Comparison of ENCODE assay signal across 35 mouse cellular contexts in the genomic region with DNA sequence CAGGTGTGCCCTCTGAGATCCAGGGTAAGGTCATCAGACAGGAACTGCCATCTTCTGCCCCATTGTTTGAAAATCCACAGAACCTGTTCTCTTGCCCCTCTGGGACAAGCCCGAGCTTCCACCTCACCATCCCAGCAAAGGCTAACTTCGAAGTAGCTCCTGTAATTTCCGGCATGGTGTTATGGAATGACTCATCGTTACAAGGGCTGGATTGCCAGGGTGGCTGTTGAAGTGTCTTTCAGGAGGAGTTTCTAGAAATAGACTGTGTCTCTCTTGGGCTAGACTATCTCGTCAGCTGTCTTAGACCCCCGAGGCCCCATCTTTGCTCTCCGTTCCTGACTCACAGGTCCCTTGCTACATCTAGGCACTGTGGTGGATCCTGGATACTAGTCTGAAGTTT. TPM values are rescaled to one million over a fixed set of nuclear protein-coding genes. Genes with fewer than 3 reads are reported as not detected.
"Had no signal": no experiment of that assay in that cellular context is flagged by ENCODE, and none has a peak within 500 bp of the region (broad histone marks: within the 10 kb centered on the region; RNA-seq: fewer than 3 reads in every experiment).

No protein-coding gene starts in this region.

- H3K9ac ChIP-seq: limb, embryonic 12.5 days; limb, embryonic 13.5 days; limb, embryonic 15.5 days; liver, embryonic 12.5 days; liver, embryonic 13.5 days; liver, embryonic 14.5 days; liver, embryonic 15.5 days; liver, postnatal 0 days; lung, embryonic 14.5 days; lung, embryonic 15.5 days; midbrain, embryonic 12.5 days; midbrain, embryonic 13.5 days; midbrain, embryonic 15.5 days; neural tube, embryonic 12.5 days; neural tube, embryonic 13.5 days had no signal

- H3K4me2 ChIP-seq: limb, embryonic 12.5 days; limb, embryonic 13.5 days; limb, embryonic 15.5 days; liver, embryonic 11.5 days; liver, embryonic 12.5 days; liver, embryonic 13.5 days; liver, embryonic 15.5 days; lung, embryonic 14.5 days; lung, embryonic 15.5 days; midbrain, embryonic 11.5 days; midbrain, embryonic 12.5 days; midbrain, embryonic 13.5 days; midbrain, embryonic 15.5 days; neural tube, embryonic 12.5 days; neural tube, embryonic 13.5 days had no signal

- H3K4me3 ChIP-seq: limb, embryonic 10.5 days; limb, embryonic 12.5 days; limb, embryonic 13.5 days; limb, embryonic 15.5 days; liver, embryonic 12.5 days; liver, embryonic 13.5 days; liver, embryonic 15.5 days; lung, embryonic 15.5 days; megakaryocyte, embryonic 14.5 days; midbrain, embryonic 10.5 days; midbrain, embryonic 12.5 days; midbrain, embryonic 13.5 days; midbrain, embryonic 15.5 days; myocyte; neural tube, embryonic 12.5 days; neural tube, embryonic 13.5 days had no signal

- ATAC-seq: liver, embryonic 12.5 days; liver, postnatal 0 days; lung, postnatal 0 days; midbrain, embryonic 13.5 days; midbrain, embryonic 15.5 days; midbrain, embryonic 16.5 days had no signal

- H3K4me1 ChIP-seq: limb, embryonic 15.5 days; liver, embryonic 12.5 days; liver, embryonic 13.5 days; liver, embryonic 15.5 days; lung, embryonic 15.5 days; megakaryocyte, embryonic 14.5 days; midbrain, embryonic 12.5 days; neural tube, embryonic 12.5 days had no signal

- H3K27ac ChIP-seq: limb, embryonic 10.5 days; limb, embryonic 12.5 days; limb, embryonic 13.5 days; limb, embryonic 15.5 days; liver, embryonic 12.5 days; liver, embryonic 13.5 days; liver, embryonic 14.5 days; liver, embryonic 15.5 days; lung, embryonic 15.5 days; macrophage; midbrain, embryonic 10.5 days; midbrain, embryonic 12.5 days; midbrain, embryonic 13.5 days; midbrain, embryonic 15.5 days; neural tube, embryonic 12.5 days; neural tube, embryonic 13.5 days had no signal

- H3K36me3 ChIP-seq: limb, embryonic 10.5 days; limb, embryonic 12.5 days; limb, embryonic 13.5 days; limb, embryonic 15.5 days; liver, embryonic 12.5 days; liver, embryonic 13.5 days; liver, embryonic 15.5 days; lung, embryonic 15.5 days; midbrain, embryonic 10.5 days; midbrain, embryonic 12.5 days; midbrain, embryonic 13.5 days; midbrain, embryonic 15.5 days; neural tube, embryonic 12.5 days; neural tube, embryonic 13.5 days had no signal

- H3K27me3 ChIP-seq: liver, embryonic 12.5 days; megakaryocyte, embryonic 14.5 days; midbrain, embryonic 13.5 days; midbrain, embryonic 15.5 days; neural tube, embryonic 12.5 days had no signal

- DNase-seq: left cerebral cortex, postnatal 4 days; liver; liver, embryonic 13.5 days; liver, postnatal 0 days; lung, adult 18-20 months; lung, adult 2 months; lung, embryonic 14.5 days; lung, postnatal 10 days; lung, postnatal 14 days; lung, postnatal 36 days; lung, postnatal 4 days; midbrain, embryonic 14.5 days had no signal

- H3K9me3 ChIP-seq: limb, embryonic 10.5 days; limb, embryonic 12.5 days; limb, embryonic 13.5 days; limb, embryonic 15.5 days; liver, embryonic 12.5 days; liver, embryonic 13.5 days; liver, embryonic 15.5 days; lung, embryonic 15.5 days; midbrain, embryonic 10.5 days; midbrain, embryonic 12.5 days; midbrain, embryonic 13.5 days; midbrain, embryonic 15.5 days; neural tube, embryonic 12.5 days; neural tube, embryonic 13.5 days had no signal

RNA-seq across cellular contexts. Expression of gene Tunar, which starts 10.8 kb away (rescaled TPM):
- polyA plus RNA-seq: liver, adult 2 months; liver, embryonic 12.5 days; liver, embryonic 14.5 days; liver, embryonic 16.5 days; liver, postnatal 0 days; lung, adult 2 months; lung, postnatal 0 days; macrophage; myocyte had no signal
